In the genomic region with DNA sequence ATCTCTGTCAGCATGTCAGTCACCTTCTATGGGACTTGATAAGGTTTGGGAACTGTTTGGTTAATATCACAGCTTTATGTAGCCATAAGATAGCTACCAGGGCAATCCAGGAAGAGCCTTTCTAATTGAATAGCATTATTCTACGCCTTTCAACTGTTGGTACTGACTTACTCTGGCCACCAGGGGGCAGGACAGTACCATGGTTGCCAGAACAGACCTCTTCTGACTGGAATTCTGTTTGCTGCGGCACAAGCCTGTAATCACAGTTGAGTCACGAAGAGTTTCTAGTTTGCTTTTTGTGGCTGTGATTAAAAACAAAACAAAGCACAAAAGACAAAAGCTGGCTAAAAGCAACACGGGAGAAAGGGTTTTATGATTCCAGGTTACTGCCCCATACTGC, we compare ENCODE assay signal across 9 mouse cellular contexts. TPM values are rescaled to one million over a fixed set of nuclear protein-coding genes. Genes with fewer than 3 reads are reported as not detected.
DNase-seq lines count a peak whose midpoint lies in the region; ATAC-seq and TF ChIP-seq lines count a peak whose summit lies in the region.
"Had no signal": no experiment of that assay in that cellular context is flagged by ENCODE, and none has a peak within 500 bp of the region (broad histone marks: within the 10 kb centered on the region; RNA-seq: fewer than 3 reads in every experiment).

No protein-coding gene starts in this region.

- H3K9me3 ChIP-seq in ES-Bruce4 (replicated peaks; ENCODE audit: control insufficient read depth, insufficient read depth, low read length, poor library complexity, severe bottlenecking), result no peaks in the 10 kb centered on the region
- no peaks in the 10 kb centered on the region for H3K9me3 ChIP-seq in liver, postnatal 0 days (ENCODE audit: low read length)
- H3K9me3 ChIP-seq: heart, embryonic 15.5 days had no signal

- H3K27ac ChIP-seq in ES-Bruce4 (ENCODE audit: insufficient read depth, low read length), result no peak overlapping the region
- H3K27ac ChIP-seq in bone marrow macrophage, adult 2 months (ENCODE audit: insufficient read depth, low read depth, low read length), result no peak overlapping the region
- no peak overlapping the region for H3K27ac ChIP-seq in liver, postnatal 0 days (ENCODE audit: low read depth)
- H3K27ac ChIP-seq in thymus, adult 2 months (ENCODE audit: control insufficient read depth, insufficient read depth, low read length), result no peak overlapping the region
- H3K27ac ChIP-seq: heart, embryonic 15.5 days had no signal

- no peaks in the 10 kb centered on the region for H3K27me3 ChIP-seq in ES-Bruce4 (ENCODE audit: control insufficient read depth, insufficient read depth, low read length, poor library complexity, severe bottlenecking)
- no peaks in the 10 kb centered on the region for H3K27me3 ChIP-seq in liver, postnatal 0 days (ENCODE audit: insufficient read depth, low read length)
- H3K27me3 ChIP-seq in thymus, adult 2 months (ENCODE audit: control insufficient read depth, insufficient read depth, low read length), result no peaks in the 10 kb centered on the region
- H3K27me3 ChIP-seq: heart, embryonic 15.5 days had no signal

- no peaks in the 10 kb centered on the region for H3K36me3 ChIP-seq in ES-Bruce4 (ENCODE audit: control insufficient read depth, insufficient read depth, low read length, poor library complexity, severe bottlenecking)
- H3K36me3 ChIP-seq in liver, postnatal 0 days (replicated peaks; ENCODE audit: insufficient read depth, low read length), result no peaks in the 10 kb centered on the region
- no peaks in the 10 kb centered on the region for H3K36me3 ChIP-seq in thymus, adult 2 months (ENCODE audit: control insufficient read depth, insufficient read depth, low read length)
- H3K36me3 ChIP-seq: heart, embryonic 15.5 days had no signal

- H3K4me1 ChIP-seq in ES-Bruce4 (ENCODE audit: control insufficient read depth, insufficient read depth, low read length), result no peaks in the 10 kb centered on the region
- H3K4me1 ChIP-seq in bone marrow macrophage, adult 2 months (ENCODE audit: control insufficient read depth, insufficient read depth, low read length), result no peaks in the 10 kb centered on the region
- H3K4me1 ChIP-seq in liver, postnatal 0 days (ENCODE audit: insufficient read depth), result no peaks in the 10 kb centered on the region
- no peaks in the 10 kb centered on the region for H3K4me1 ChIP-seq in thymus, adult 2 months (replicated peaks; ENCODE audit: control insufficient read depth, insufficient read depth, low read length)
- H3K4me1 ChIP-seq: heart, embryonic 15.5 days had no signal

- H3K4me3 ChIP-seq in ES-Bruce4 (ENCODE audit: low read depth, low read length), result no peak overlapping the region
- no peak overlapping the region for H3K4me3 ChIP-seq in bone marrow macrophage, adult 2 months (ENCODE audit: insufficient read depth, low read length)
- H3K4me3 ChIP-seq in liver, postnatal 0 days (ENCODE audit: low read depth, low read length), result no peak overlapping the region
- no peak overlapping the region for H3K4me3 ChIP-seq in thymus, adult 2 months (ENCODE audit: control insufficient read depth, insufficient read depth, low read length)
- H3K4me3 ChIP-seq: heart, embryonic 15.5 days had no signal

- WGBS in liver, postnatal 0 days (ENCODE audit: insufficient replicate concordance), result 11% methylated on average over 4 of the region's 4 CpGs
- WGBS in thymus, adult 2 months, result 11% methylated on average over 4 of the region's 4 CpGs

- no peak overlapping the region for H3K9ac ChIP-seq in ES-Bruce4 (ENCODE audit: low read depth, poor library complexity, severe bottlenecking)
- H3K9ac ChIP-seq in liver, postnatal 0 days (replicated peaks), result no peak overlapping the region
- H3K9ac ChIP-seq: heart, embryonic 15.5 days had no signal

- no peak for TF ChIP-seq EP300 in ES-Bruce4 (IDR thresholded peaks at IDR 0.05; ENCODE audit: insufficient read depth, low read depth, low read length)
- TF ChIP-seq EP300 in liver, postnatal 0 days (IDR thresholded peaks at IDR 0.05; ENCODE audit: low read depth), result no peak

- no peak for TF ChIP-seq POLR2A in ES-Bruce4 (IDR thresholded peaks at IDR 0.05; ENCODE audit: insufficient read depth, low read length)
- TF ChIP-seq POLR2A in bone marrow macrophage, adult 2 months (IDR thresholded peaks at IDR 0.05; ENCODE audit: borderline replicate concordance, low read depth, low read length), result no peak
- no peak for TF ChIP-seq POLR2A in thymus, adult 2 months (IDR thresholded peaks at IDR 0.05; ENCODE audit: control insufficient read depth, extremely low read depth, insufficient read depth, low read length, poor library complexity)

- no peak overlapping the region for H3K4me2 ChIP-seq in liver, postnatal 0 days (ENCODE audit: low read depth, low read length)
- H3K4me2 ChIP-seq: heart, embryonic 15.5 days had no signal

- intact Hi-C loops in heart, postnatal 36 days (cut with DNase I), result loop anchor here (1.0 to 5.0 kb wide), 3 partner anchors 31 to 284 kb away; no protein-coding TSS in a partner anchor

- DNase-seq in fibroblast of lung, adult 2 months (ENCODE audit: low read depth), result peak; percentile 39
- peak; percentile 72 to 81 for DNase-seq in heart, postnatal 36 days
- DNase-seq in layer of hippocampus, adult 11-12 months (ENCODE audit: low spot score), result peak; percentile 74
- peak; percentile 85 for DNase-seq in liver, postnatal 0 days
- peak; percentile 23 for DNase-seq in ovary, adult 18-20 months (ENCODE audit: low spot score)
- DNase-seq in thymus, adult 2 months, result peak; percentile 72

- peak; percentile 67 for ATAC-seq in liver, postnatal 0 days

- peak; percentile 63 for TF ChIP-seq CTCF in ES-Bruce4 (IDR thresholded peaks at IDR 0.05; ENCODE audit: low read depth, low read length)
- peak; percentile 43 for TF ChIP-seq CTCF in bone marrow macrophage, adult 2 months (IDR thresholded peaks at IDR 0.05; ENCODE audit: low read depth, low read length)
- TF ChIP-seq CTCF in liver, postnatal 0 days (IDR thresholded peaks at IDR 0.05; ENCODE audit: low read depth), result peak; percentile 93
- TF ChIP-seq CTCF in thymus, adult 2 months (IDR thresholded peaks at IDR 0.05; ENCODE audit: borderline replicate concordance, control insufficient read depth, extremely low read depth, insufficient read depth, low read length, poor library complexity), result no peak

RNA-seq across cellular contexts. Expression of gene Mobp, which starts 8.9 kb away (rescaled TPM):
- polyA plus RNA-seq in ES-Bruce4 (2011; ENCODE audit: insufficient read depth, insufficient read length, low read depth, missing spikeins), result 7.3 and 10.3 TPM in 2 replicates
- polyA plus RNA-seq in bone marrow macrophage, adult 2 months (2012; ENCODE audit: insufficient read depth, insufficient read length, missing spikeins), result not detected in 2 replicates
- not detected for total RNA-seq in heart, postnatal 36 days (2021)
- not detected in 2 replicates for polyA plus RNA-seq in liver, postnatal 0 days (2015; fragmentation: Nextera tagmentation; extraction: Ambion mirVana)
- 0.48 TPM in 1 of 2 replicates, not detected in the other for polyA plus RNA-seq in thymus, adult 2 months (2012; rRNA removed)

RNA-seq across cellular contexts. Expression of gene Rpsa, which starts 13.2 kb away (rescaled TPM):
- 2,205 and 2,405 TPM in 2 replicates for polyA plus RNA-seq in ES-Bruce4 (2011; ENCODE audit: insufficient read depth, insufficient read length, low read depth, missing spikeins)
- 1,167 and 1,228 TPM in 2 replicates for polyA plus RNA-seq in bone marrow macrophage, adult 2 months (2012; ENCODE audit: insufficient read depth, insufficient read length, missing spikeins)
- 100 to 1,000 TPM; 494 to 510 TPM for total RNA-seq in heart, postnatal 36 days (2021)
- polyA plus RNA-seq in liver, postnatal 0 days (2015; fragmentation: Nextera tagmentation; extraction: Ambion mirVana), result 681 and 692 TPM in 2 replicates
- polyA plus RNA-seq in thymus, adult 2 months (2012; rRNA removed), result 5,416 and 5,545 TPM in 2 replicates

RNA-seq across cellular contexts. Expression of gene Slc25a38, which starts 30.5 kb away (rescaled TPM):
- 15.3 and 15.7 TPM in 2 replicates for polyA plus RNA-seq in ES-Bruce4 (2011; ENCODE audit: insufficient read depth, insufficient read length, low read depth, missing spikeins)
- 18.5 and 18.7 TPM in 2 replicates for polyA plus RNA-seq in bone marrow macrophage, adult 2 months (2012; ENCODE audit: insufficient read depth, insufficient read length, missing spikeins)
- total RNA-seq in heart, postnatal 36 days (2021), result 10 to 100 TPM; 18.9 to 21.1 TPM
- 44.8 and 48.9 TPM in 2 replicates for polyA plus RNA-seq in liver, postnatal 0 days (2015; fragmentation: Nextera tagmentation; extraction: Ambion mirVana)
- 67.8 and 79.9 TPM in 2 replicates for polyA plus RNA-seq in thymus, adult 2 months (2012; rRNA removed)

RNA-seq across cellular contexts. Expression of gene Ccr8, which starts 48.7 kb away (rescaled TPM):
- not detected in 2 replicates for polyA plus RNA-seq in ES-Bruce4 (2011; ENCODE audit: insufficient read depth, insufficient read length, low read depth, missing spikeins)
- polyA plus RNA-seq in bone marrow macrophage, adult 2 months (2012; ENCODE audit: insufficient read depth, insufficient read length, missing spikeins), result not detected in 2 replicates
- total RNA-seq in heart, postnatal 36 days (2021), result not detected
- not detected in 2 replicates for polyA plus RNA-seq in liver, postnatal 0 days (2015; fragmentation: Nextera tagmentation; extraction: Ambion mirVana)
- polyA plus RNA-seq in thymus, adult 2 months (2012; rRNA removed), result 19.2 and 21.0 TPM in 2 replicates

Comparison
In these comparisons a context has a peak if more than half of its experiments do, and no peak if none do; other contexts are left out.
1. DNase-seq: peak in every context shown above with its lines; median percentile 85 in liver, postnatal 0 days; 76 in heart, postnatal 36 days; 74 in layer of hippocampus, adult 11-12 months; 72 in thymus, adult 2 months; 39 in fibroblast of lung, adult 2 months; 23 in ovary, adult 18-20 months.